Comparison of ENCODE assay signal across 9 mouse cellular contexts in genomic region chr19:61265349-61266245, GRCm38 (mm10). TPM values are rescaled to one million over a fixed set of nuclear protein-coding genes. Genes with fewer than 3 reads are reported as not detected.
DNase-seq lines count a peak whose midpoint lies in the region; ATAC-seq lines count a peak whose summit lies in the region.
"Had no signal": no experiment of that assay in that cellular context is flagged by ENCODE, and none has a peak within 500 bp of the region (broad histone marks: within the 10 kb centered on the region; RNA-seq: fewer than 3 reads in every experiment).

No protein-coding gene starts in this region.

- 0 out of 2 replicates have a peak overlapping the region, but pooled peaks have one; percentile 12 for H3K4me3 ChIP-seq in heart, embryonic 10.5 days
- no peak overlapping the region for H3K4me3 ChIP-seq in kidney, embryonic 16.5 days (ENCODE audit: low read length)
- peak overlapping the region; percentile 8; the same call in 1 of the 2 replicates for H3K4me3 ChIP-seq in liver, embryonic 13.5 days (replicated peaks)
- H3K4me3 ChIP-seq in stomach, embryonic 15.5 days (replicated peaks), result no peak overlapping the region

- DNase-seq in 416B (ENCODE audit: low read depth) (peak; percentile 100), ZHBTc4 (ENCODE audit: low read depth, low spot score) (peak; percentile 86)
- peak; percentile 85 for DNase-seq in embryo, embryonic 10.5 days (ENCODE audit: low spot score)
- DNase-seq in heart, embryonic 10.5 days (ENCODE audit: low spot score), result peak; percentile 92
- peak; percentile 73 for DNase-seq in liver, embryonic 13.5 days
- peak; percentile 90 for DNase-seq in naive thymus-derived CD4-positive, alpha-beta T cell, adult 2 months (ENCODE audit: low read depth)

- no peak overlapping the region for H3K4me2 ChIP-seq in kidney, embryonic 16.5 days (replicated peaks; ENCODE audit: low read depth, low read length)
- no peak overlapping the region for H3K4me2 ChIP-seq in liver, embryonic 13.5 days
- peak overlapping the region; percentile 21; the same call in 1 of the 2 replicates for H3K4me2 ChIP-seq in stomach, embryonic 15.5 days

- WGBS in heart, embryonic 10.5 days, result 21% methylated on average over 3 of the region's 3 CpGs
- WGBS in kidney, embryonic 16.5 days, result 18% methylated on average over 3 of the region's 3 CpGs
- 1% methylated on average over 3 of the region's 3 CpGs for WGBS in liver, embryonic 13.5 days (ENCODE audit: insufficient replicate concordance)
- WGBS in stomach, embryonic 15.5 days, result 17% methylated on average over 3 of the region's 3 CpGs

- H3K9me3 ChIP-seq in heart, embryonic 10.5 days, result no peaks in the 10 kb centered on the region
- H3K9me3 ChIP-seq in kidney, embryonic 16.5 days (ENCODE audit: low read length), result no peaks in the 10 kb centered on the region
- no peaks in the 10 kb centered on the region for H3K9me3 ChIP-seq in liver, embryonic 13.5 days (replicated peaks)
- no peaks in the 10 kb centered on the region for H3K9me3 ChIP-seq in stomach, embryonic 15.5 days

- ATAC-seq in kidney, embryonic 16.5 days (ENCODE audit: low FRiP score, low TSS enrichment), result peak; percentile 64; the same call in 1 of the 2 replicates
- ATAC-seq in liver, embryonic 13.5 days (ENCODE audit: low read depth), result peak; percentile 30
- ATAC-seq in stomach, embryonic 15.5 days (ENCODE audit: insufficient read depth, low FRiP score, low read depth), result peak; percentile 19; the same call in 1 of the 2 replicates

- no peaks in the 10 kb centered on the region for H3K4me1 ChIP-seq in heart, embryonic 10.5 days
- no peaks in the 10 kb centered on the region for H3K4me1 ChIP-seq in kidney, embryonic 16.5 days (ENCODE audit: insufficient read depth, low read length)
- H3K4me1 ChIP-seq in liver, embryonic 13.5 days (replicated peaks), result peaks cover 6% of the 10 kb centered on the region
- no peaks in the 10 kb centered on the region for H3K4me1 ChIP-seq in stomach, embryonic 15.5 days

- no peak overlapping the region for H3K27ac ChIP-seq in heart, embryonic 10.5 days
- H3K27ac ChIP-seq in kidney, embryonic 16.5 days (ENCODE audit: low read length), result no peak overlapping the region
- H3K27ac ChIP-seq in liver, embryonic 13.5 days, result no peak overlapping the region
- no peak overlapping the region for H3K27ac ChIP-seq in stomach, embryonic 15.5 days

- no peaks in the 10 kb centered on the region for H3K27me3 ChIP-seq in heart, embryonic 10.5 days (ENCODE audit: insufficient read depth, poor library complexity, severe bottlenecking)
- H3K27me3 ChIP-seq in kidney, embryonic 16.5 days (ENCODE audit: insufficient read depth, low read length), result no peaks in the 10 kb centered on the region
- H3K27me3 ChIP-seq in liver, embryonic 13.5 days, result no peaks in the 10 kb centered on the region
- no peaks in the 10 kb centered on the region for H3K27me3 ChIP-seq in stomach, embryonic 15.5 days (replicated peaks)

- no peak overlapping the region for H3K9ac ChIP-seq in kidney, embryonic 16.5 days (replicated peaks; ENCODE audit: low read length)
- no peak overlapping the region for H3K9ac ChIP-seq in liver, embryonic 13.5 days
- H3K9ac ChIP-seq in stomach, embryonic 15.5 days, result no peak overlapping the region

- H3K36me3 ChIP-seq in heart, embryonic 10.5 days, result no peaks in the 10 kb centered on the region
- H3K36me3 ChIP-seq in kidney, embryonic 16.5 days (ENCODE audit: insufficient read depth, low read length), result no peaks in the 10 kb centered on the region
- H3K36me3 ChIP-seq in liver, embryonic 13.5 days, result no peaks in the 10 kb centered on the region
- no peaks in the 10 kb centered on the region for H3K36me3 ChIP-seq in stomach, embryonic 15.5 days

RNA-seq across cellular contexts. Expression of gene Gm21060, which starts 31.3 kb away (rescaled TPM):
- polyA plus RNA-seq in heart, embryonic 10.5 days (2016; fragmentation: Nextera tagmentation; extraction: Ambion mirVana), result not detected in 2 replicates
- polyA plus RNA-seq in kidney, embryonic 16.5 days (2015; fragmentation: Nextera tagmentation; extraction: Ambion mirVana), result not detected in 2 replicates
- polyA plus RNA-seq in liver, embryonic 13.5 days (2015; fragmentation: Nextera tagmentation; extraction: Ambion mirVana), result not detected in 2 replicates
- polyA plus RNA-seq in stomach, embryonic 15.5 days (2015; fragmentation: Nextera tagmentation; extraction: Ambion mirVana), result not detected in 2 replicates
- polyA plus RNA-seq: heart, embryonic 14.5 days had no signal

RNA-seq across cellular contexts. Expression of gene Csf2ra, which starts 37.4 kb away (rescaled TPM):
- polyA plus RNA-seq in heart, embryonic 10.5 days (2016; fragmentation: Nextera tagmentation; extraction: Ambion mirVana), result 27.9 and 28.1 TPM in 2 replicates
- polyA plus RNA-seq in kidney, embryonic 16.5 days (2015; fragmentation: Nextera tagmentation; extraction: Ambion mirVana), result 40.4 and 50.5 TPM in 2 replicates
- 9.1 and 9.9 TPM in 2 replicates for polyA plus RNA-seq in liver, embryonic 13.5 days (2015; fragmentation: Nextera tagmentation; extraction: Ambion mirVana)
- 39.5 and 45.9 TPM in 2 replicates for polyA plus RNA-seq in stomach, embryonic 15.5 days (2015; fragmentation: Nextera tagmentation; extraction: Ambion mirVana)

Comparison
In these comparisons a context has a peak if more than half of its experiments do, and no peak if none do; other contexts are left out.
1. H3K4me3 ChIP-seq: peak in heart, embryonic 10.5 days (single experiment) and liver, embryonic 13.5 days (single experiment); none in kidney, embryonic 16.5 days (single experiment) and stomach, embryonic 15.5 days (single experiment).
2. Peak in every context shown above with its lines, with median percentiles within 50 percentile points of each other: DNase-seq and ATAC-seq.